Mouse (Mus musculus) ovary, postnatal 14 days (tissue): ENCODE measurements around the gene Hoxc9.

Experiments used
- DNase-seq: peaks from one replicate; pipeline ENCODE4 v3.0.0; 2022; ENCODE audit warnings: low spot score

The Hoxc9 gene

DNA sequence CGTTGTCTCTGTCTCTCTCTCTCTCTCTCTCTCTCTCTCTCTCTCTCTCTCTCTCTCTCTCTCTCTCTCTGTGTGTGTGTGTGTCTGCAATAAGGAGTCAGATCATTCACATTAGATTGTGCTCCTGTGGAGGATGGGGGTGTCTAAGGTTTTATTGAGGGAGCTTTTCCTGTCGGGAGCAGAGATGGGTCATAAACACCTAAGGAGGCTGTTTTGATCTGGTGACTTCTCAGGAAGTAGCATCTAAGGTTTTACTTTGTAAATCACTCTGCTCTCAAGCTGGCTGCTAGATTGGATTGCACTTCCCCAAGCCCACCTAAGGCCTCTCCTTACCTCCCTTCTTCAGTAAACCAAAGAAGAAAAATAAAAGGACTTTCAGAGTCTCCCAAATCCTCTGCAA lies 47.9 kb downstream of the Hoxc9 start:
- DNase-seq: no peak

DNA sequence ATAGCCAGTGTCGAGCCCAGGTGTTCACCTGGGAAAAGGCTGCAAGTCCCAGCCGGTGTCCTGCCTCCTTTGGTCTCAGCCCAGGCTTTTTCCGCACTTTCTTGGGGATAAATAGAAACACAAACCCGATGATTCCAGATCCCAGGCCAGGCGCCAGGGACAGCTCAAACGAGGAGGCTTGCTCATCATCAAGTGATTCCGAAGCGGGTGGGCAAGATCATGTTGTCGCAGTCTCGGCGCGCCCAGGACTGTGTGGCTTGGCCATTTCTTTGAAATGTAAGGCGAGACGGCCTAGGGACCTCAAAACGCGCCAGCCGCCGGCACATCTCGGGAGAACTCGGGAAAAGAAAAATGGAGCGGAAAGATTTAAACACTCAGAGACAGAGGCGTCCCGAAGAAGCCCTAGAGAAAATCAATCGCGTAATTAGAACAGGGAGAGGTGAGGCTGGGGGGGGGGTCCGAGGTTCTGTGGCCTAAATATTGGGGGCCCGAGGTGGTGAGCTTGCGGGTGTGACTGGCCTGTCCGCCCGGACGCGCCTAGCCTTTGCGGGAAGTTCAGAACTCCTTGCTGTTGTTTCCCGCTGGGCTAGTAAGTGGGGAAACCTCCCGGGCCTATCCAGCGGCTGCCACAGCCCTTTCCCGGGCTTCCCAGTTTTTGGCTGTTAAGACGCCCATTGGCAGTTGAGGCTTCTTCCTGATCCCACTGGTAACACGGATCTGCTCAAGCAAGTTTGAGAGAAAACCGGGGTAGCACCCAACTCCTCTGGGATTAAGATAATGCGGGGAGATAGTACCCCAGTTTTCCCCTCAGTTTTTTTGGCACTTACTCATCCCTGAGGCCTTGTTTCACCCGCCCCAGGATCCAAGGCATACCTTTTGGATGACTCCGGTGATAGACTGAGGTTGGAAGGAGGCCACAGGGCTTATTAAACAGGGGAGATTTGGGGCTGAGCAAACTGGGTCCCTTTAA lies 51.3 kb downstream of the Hoxc9 start:
- DNase-seq: no peak

DNA sequence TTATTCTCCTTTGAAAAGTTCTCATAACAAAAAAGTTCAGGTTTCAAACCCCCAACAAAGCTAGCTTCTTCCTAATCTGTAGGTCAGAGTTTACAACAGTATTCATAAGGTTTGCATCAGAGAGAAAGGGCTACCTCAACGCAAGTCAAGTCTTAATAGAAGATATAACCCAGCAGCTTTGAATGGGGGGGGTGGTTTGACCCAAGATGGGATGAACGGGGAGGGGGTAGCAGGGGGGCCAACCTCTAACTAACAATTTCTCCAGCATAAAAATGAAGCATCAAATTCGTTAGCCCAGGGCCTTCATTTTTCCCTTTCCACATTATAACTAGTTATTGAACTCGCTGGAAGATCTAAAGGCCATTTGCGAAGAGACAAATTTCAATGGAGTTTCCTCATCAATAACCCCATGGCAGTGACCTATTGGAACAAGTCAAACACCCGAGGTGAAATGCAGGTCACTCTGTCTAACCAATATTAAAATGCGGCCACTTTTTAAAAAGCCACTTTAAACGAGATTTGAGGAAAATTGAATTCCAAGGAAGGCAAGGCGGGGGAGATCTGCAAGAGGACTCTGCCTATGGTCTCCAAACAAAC lies 52.8 kb downstream of the Hoxc9 start:
- DNase-seq: no peak

DNA sequence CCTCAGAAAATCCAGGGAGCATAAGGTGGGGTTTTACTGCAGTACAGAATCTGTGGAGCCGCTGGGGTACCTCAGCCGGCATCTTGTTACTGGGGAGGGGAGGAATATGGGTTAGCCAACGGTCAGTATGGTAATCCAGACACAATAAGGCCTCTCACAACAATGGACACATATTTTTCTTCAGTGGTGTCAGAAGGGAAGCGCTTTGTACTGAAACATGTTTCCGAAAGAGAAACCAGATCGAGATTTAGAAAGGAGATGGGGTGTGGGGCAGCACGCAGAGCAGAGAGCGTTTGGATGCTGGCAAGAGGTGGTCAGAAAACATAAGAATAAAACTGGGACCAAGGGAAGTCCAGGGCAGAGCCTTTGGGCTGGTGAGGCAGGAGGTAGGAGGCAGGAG lies 53.9 kb downstream of the Hoxc9 start:
- DNase-seq: no peak

DNA sequence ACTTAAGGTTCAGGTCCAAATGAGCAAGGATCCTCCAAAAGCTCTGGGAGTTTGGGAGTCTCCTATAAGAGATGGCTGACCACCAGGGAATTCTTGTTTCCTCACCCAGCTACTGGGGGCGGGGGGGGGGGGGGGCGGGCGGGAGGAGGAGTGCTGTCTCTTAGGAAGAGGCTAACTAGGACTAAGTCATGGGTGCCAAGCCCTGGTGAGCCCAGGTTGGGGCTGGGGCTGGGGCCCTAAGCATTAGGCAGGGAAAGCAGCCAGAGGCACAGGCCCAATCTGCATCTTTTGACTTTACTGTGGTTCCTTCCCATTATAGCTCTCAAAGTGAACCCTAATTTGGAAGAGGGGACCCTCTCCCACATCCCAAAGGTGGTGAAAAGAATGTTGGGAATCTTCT lies 55.9 kb downstream of the Hoxc9 start:
- no peak for DNase-seq

DNA sequence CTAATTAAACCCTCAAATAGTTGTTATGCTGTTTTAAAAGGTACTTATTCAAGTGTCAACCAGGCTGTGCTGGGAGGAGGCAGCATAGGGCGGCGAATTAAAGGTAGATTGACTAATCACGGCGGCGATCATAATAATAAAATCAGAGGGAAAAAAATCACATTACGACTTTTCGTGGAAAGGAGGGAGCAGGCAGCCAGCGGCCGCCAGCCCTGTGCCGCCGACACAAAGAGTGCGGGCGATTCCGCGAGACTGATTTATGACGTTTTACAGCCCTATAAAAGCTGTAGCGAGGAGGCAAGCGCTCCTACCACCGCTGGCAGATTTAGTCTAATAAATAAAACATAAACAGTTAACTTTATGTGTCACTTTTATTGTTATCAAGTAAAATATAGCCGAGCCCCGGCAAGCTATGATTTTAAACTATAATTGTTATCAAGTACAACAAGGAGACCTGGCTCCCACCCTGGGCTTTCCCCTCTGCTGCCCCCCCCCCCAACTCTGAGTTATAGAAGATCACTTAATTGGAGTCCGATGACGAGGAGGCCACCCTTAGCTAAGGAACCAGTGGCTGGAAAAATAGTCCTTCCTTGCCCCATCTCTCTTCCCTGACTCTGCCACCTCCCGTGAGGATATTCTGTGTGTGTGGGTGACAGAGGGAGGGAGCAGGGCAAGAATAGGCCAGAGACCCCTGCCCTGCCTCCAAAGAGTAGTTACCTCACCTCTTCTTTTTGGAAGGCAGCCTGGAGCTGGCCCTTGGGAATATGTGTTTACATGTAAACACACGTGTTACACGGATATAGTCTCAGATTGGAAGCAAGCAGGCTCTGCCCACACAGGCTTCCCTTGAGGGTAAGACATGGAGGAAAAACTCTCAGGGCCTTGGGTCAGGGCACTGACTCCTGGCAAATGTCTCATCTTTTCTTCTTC lies 56.7 kb downstream of the Hoxc9 start:
- no peak for DNase-seq

DNA sequence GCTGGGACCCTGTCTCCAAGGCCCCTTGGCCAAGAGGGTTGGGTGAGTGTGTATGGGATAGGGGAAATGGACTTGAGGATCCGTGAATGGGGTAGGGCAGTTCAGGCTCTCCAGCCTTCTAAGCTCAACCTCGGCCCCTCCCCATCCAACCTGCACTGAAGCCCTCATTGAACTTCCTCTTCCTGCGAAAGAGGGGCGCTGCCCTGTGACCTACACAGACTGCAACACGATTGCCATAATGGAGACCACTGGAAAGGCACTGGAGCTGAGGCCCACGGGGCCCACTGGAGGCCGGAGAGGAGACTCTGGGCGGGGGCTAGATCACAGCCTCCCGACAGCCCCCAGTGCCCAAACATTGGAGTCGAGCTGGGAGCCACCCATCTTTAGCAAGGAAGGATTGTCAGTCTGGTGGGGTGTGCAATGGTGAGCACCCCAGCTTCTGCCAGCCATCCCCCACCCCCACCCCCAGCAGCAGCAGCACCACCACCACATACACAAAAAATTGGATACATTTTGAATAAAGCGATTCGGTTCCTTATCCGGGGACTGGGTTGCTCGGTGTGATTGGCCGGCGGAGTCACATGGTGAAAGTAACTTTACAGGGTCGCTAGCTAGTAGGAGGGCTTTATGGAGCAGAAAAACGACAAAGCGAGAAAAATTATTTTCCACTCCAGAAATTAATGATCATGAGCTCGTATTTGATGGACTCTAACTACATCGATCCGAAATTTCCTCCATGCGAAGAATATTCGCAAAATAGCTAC lies 58.0 kb downstream of the Hoxc9 start:
- DNase-seq: no peak
